Mouse (Mus musculus) adrenal gland, adult 8-10 months (tissue): ENCODE data around the gene Sos1. TPM values are rescaled to one million over a fixed set of nuclear protein-coding genes. Genes with fewer than 3 reads are reported as not detected.
"Not testable (repeated sequence)": the region's sequence is repeated elsewhere in the genome, so short reads cannot be mapped to it uniquely, and the experiment has no call there.

Experiments
- DNase-seq: peaks from one replicate; pipeline ENCODE4 v3.0.0; 2022
- total RNA-seq, 4 experiments: library from RNA; stranded (reverse); gene quantifications; 2 replicates each; pipeline ENCODE4 v1.2.4; 2022

Gene Sos1
- total RNA-seq, 4 experiments from 2014 or later = 27.2 to 34.2 (median 32.0) TPM

DNA sequence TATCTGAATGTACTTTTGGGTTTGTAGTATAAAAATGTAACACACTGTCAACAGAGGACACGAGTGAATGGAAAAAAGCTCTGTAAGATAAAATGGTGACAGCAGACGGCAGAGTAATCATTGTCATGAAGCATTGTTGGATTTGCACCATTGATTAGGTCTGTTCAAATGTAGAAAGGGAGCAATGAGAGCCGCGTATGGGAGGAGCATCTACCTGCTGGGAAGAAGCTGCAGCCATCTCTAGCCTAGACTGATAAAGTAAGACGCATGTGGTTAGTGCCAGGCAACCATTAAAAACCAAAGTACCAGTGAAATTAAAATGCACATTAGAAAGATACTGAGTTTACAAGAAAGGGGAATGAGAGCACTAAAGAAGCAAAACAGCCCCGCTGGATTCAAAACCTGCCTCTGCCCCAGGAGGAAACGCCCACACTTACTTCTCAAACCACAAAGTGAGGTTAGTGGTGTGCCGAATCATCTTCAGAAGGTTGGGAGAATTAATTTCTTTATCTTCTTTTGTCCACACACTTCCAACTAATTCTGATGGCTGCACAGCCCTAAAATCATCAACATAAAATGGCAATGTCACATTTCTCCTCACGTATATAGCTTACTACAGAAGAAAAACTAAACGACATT is 61.6 kb downstream of the Sos1 start:
- DNase-seq = no peak

DNA sequence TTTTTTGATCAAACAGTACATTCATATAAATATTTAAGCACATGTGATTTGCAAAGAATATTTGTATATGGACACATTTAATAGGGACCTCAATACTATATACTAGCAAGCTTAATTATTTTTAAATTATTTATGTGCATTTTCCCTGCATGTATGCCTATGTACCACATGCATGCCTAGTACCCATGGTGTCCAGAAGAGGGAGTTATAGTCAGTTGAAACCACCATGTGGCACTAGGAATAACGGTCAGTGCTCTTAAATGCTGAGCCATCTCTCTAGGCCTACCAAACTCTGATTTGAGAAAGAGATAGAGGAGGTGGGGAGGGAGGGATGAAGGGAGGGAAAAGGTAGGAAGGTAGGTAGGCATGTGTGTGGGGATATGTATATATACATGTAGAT is 69.1 kb downstream of the Sos1 start:
- DNase-seq = no peak

DNA sequence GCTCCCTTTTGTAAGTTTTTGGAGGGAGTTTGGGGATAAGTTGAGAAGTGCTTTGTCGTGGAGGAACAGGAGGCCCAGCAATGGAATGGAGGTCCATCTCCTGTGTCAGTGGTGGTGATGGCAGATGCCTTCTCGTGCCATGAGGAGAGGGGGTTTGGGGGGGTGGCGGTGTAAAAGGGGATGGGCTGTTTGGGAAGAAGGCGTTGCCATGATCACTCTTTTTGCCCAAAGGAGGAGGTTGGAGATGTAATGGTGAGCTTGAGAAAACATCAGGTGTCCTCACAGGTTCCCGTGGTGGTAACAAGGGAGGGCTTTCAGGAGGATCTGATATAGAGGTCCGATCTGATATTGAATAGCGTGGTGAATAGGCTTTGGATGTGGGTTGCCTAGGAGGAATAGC is 82.0 kb downstream of the Sos1 start:
- no peak for DNase-seq

- DNase-seq = peak; percentile 38
Measured at GRCm38 (mm10) chr17:80391423-80392403, 88.5 kb downstream of the Sos1 start.

- no peak for DNase-seq
Measured at GRCm38 (mm10) chr17:80390024-80390423, 90.2 kb downstream of the Sos1 start.

DNA sequence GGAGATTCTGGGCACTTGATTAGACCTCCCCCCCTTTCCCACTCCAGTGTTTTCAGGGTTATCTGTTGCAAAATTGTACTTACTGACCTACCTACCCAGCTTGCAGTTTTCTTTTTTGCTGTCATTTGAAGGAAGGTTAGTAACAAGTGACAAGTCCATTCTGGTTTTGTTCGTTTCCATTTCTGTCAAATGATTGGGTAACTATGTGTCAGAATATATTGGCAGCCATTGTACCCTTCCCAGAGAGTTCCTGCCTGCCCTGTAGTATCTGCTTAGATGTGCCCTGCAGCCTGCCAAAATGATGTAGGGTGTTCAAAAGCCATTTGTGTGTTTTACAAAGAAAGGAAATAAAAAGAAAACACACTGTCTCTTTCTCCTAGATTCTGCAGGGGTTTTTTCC is 94.6 kb downstream of the Sos1 start:
- no peak for DNase-seq

- DNase-seq = not testable (repeated sequence)
Measured at GRCm38 (mm10) chr17:80378386-80378785, 101.9 kb downstream of the Sos1 start.

- no peak for DNase-seq
Measured at GRCm38 (mm10) chr17:80373726-80374096, 106.5 kb downstream of the Sos1 start.

GRCm38 (mm10) chr17:80372989-80373725 is 107.1 kb downstream of the Sos1 start, which contains the start of gene Gm10190:
TSS of gene Gm10190 (minus strand) at chr17:80373541.
- DNase-seq = peak; percentile 81

DNA sequence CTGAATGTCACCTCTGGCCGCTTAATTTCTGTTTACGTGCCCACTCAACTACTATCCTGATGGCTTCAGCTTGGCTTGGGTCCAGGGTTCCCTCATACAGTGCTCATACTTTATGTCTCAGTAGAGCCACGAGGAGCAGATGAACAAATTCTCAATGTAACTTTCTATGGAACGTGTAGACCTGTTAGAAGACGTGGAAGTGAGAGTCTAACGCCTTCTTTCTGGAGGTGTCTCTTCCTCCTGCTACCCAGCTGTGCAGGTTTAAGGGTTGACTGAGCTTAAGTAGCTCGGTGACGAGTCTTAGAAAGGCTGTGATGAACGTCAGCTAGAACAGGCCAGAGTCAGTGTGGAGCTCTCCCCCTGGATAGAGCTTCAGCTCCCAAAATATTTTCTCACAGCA is 111.6 kb downstream of the Sos1 start:
- no peak for DNase-seq

GRCm38 (mm10) chr17:80367276-80367675 is 113.0 kb downstream of the Sos1 start:
- no peak for DNase-seq

DNA sequence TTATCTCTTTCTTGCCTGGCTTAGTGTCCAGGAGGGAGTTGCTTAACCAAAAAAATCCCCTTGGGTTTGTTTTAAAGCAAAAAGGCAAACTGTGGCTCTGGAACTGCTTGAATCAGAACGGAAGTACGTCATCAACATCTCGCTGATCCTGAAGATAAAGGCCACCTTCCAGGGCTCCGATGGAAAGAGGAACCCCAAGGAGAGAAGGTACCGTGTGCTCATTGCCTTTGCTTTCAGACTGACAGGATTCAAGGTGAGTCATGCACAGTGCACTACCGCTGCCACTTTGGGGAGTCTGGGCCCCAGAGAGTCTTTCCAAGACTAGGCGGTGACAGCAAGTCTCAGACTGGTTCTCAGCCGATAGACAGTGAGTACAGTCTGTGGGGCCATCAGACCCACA is 120.0 kb downstream of the Sos1 start:
- DNase-seq = no peak

GRCm38 (mm10) chr17:80347234-80347633 is 133.0 kb downstream of the Sos1 start:
- DNase-seq = no peak

DNA sequence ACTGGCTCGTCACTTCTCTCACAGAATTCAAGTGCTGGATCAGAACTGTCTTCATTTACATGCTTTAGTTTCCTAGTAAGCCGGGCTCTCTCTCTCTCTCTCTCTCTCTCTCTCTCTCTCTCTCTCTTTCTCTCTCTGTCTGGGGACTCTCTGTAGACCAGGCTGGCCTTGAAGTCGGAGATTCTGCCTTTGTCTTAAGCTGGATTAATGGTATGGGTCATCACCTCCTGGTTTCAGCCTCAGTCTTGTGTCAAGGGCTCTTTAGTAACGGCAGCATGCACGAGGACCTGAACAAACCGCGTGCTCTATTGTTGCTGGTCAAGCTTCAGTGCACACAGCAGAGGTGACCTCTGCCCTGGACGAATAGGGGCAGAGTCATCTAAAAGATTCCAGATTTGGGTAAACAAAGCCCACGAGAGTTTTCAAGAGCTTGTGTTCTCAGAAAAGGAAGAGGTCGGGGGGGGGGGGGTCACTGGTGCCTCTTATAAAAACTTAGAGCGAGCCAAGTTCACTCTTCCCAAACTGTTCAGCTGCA is 133.6 kb downstream of the Sos1 start:
- no peak for DNase-seq

- DNase-seq = no peak
Measured at GRCm38 (mm10) chr17:80345277-80345676, 135.0 kb downstream of the Sos1 start.

Other genes with a start within 250 kb of the Sos1 start
- 10 to 100 TPM; 15.5 to 27.5 (median 19.9) TPM for gene Morn2, start 190.2 kb downstream of the Sos1 start, total RNA-seq
- gene Dhx57, start 190.0 kb downstream of the Sos1 start, total RNA-seq = 10 to 100 TPM; 11.8 to 22.0 (median 16.8) TPM
- 1 to 10 TPM in 3 of 4 experiments, under 1 TPM in 1; 0.78 to 2.8 (median 1.3) TPM for gene Arhgef33, start 173.0 kb downstream of the Sos1 start, total RNA-seq
- gene Gm10190, start 106.9 kb downstream of the Sos1 start, total RNA-seq = 1 to 10 TPM in 2 of 4 experiments, not detected in 2; 2.3 to 2.8 TPM
- under 1 TPM in 3 of 4 experiments, not detected in 1; 0.19 to 0.40 (median 0.21) TPM for gene Cdkl4, start 97.4 kb upstream of the Sos1 start, total RNA-seq
- gene Map4k3, start 248.0 kb upstream of the Sos1 start, total RNA-seq = 10 to 100 TPM; 41.2 to 71.9 (median 51.9) TPM